Mouse (Mus musculus): ENCODE measurements around the gene Zdhhc8. TPM values are rescaled to one million over a fixed set of nuclear protein-coding genes. Genes with fewer than 3 reads are reported as not detected.

Gene Zdhhc8
- total RNA-seq, 2 experiments from 2014 or later, result 132 to 134 TPM

DNA sequence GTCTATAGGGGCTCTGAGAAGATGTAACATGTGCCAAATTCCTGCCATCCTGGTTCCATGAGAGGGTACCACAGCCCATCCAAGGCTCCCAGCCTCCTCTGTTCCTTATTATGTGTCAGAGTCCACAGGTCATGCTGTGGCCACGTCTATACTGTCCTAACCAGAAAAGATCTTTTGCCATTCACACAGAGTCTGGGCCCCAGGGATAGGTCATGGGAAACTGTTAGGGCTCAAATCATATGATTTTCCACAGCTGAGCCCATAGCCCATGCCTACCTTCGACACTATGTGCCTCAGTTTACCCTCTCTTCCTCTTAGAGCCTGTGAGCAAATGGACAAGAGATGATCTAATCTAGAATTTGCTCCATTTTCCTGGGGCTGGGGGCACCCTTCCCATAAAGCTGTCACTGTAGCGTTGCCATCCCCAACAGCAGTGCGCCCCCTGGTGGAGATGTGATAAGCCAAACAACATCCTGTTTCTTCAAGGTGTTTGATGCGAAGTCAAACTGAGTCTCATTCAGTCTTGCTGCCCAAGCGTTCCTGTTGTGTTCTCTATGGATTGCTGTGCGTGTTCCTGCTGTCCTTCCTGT, 62.6 kb downstream of the Zdhhc8 start:
- H3K4me3 ChIP-seq, result no peak overlapping the region
- TF ChIP-seq CTCF (IDR thresholded peaks at IDR 0.05), result peak; percentile 93
- intact Hi-C loops (cut with DNase I), result loop anchor here (1.0 kb wide), 1 partner anchor 39 kb away; no protein-coding TSS in a partner anchor
- peak; percentile 79 to 84 for DNase-seq (ENCODE audit: extremely low spot score in 1 of 2, low spot score in 2 of 2)
- H3K27ac ChIP-seq, result peak overlapping the region; percentile 84

Small RNAs within 50 kb of the gene (microRNA-seq; reads per million reads assigned to microRNA genes)
- gene Gm24572, result 0.24 to 0.97 reads per million in 2 experiments
- gene Mir1306, result 191 to 399 reads per million in 2 experiments

Other genes starting within 250 kb of the Zdhhc8 start
- gene Dgcr6, start 182.3 kb downstream of the Zdhhc8 start, total RNA-seq (2021), result 10 to 100 TPM; 96.1 to 96.8 TPM
- gene Prodh, start 144.9 kb downstream of the Zdhhc8 start, total RNA-seq (2021), result 10 to 100 TPM; 38.9 to 40.8 TPM
- gene Rtn4r, start 107.5 kb downstream of the Zdhhc8 start, total RNA-seq (2021), result 100 to 1,000 TPM; 138 to 147 TPM
- gene Ccdc188, start 17.3 kb downstream of the Zdhhc8 start, total RNA-seq (2021), result not detected
- gene Trmt2a, start 13.5 kb upstream of the Zdhhc8 start, total RNA-seq (2021), result 10 to 100 TPM; 43.6 to 47.7 TPM
- gene Ranbp1, start 13.6 kb upstream of the Zdhhc8 start, total RNA-seq (2021), result 10 to 100 TPM; 87.3 to 92.9 TPM
- gene Gm49776, start 23.2 kb upstream of the Zdhhc8 start, total RNA-seq (2021), result not detected
- gene Dgcr8, start 54.1 kb upstream of the Zdhhc8 start, total RNA-seq (2021), result 10 to 100 TPM; 41.1 to 41.8 TPM
- gene Tango2, start 113.0 kb upstream of the Zdhhc8 start, total RNA-seq (2021), result 100 to 1,000 TPM; 154 to 158 TPM
- gene Arvcf, start 113.0 kb upstream of the Zdhhc8 start, total RNA-seq (2021), result 10 to 100 TPM; 39.1 to 50.4 TPM
- gene Txnrd2, start 191.2 kb upstream of the Zdhhc8 start, total RNA-seq (2021), result 10 to 100 TPM; 18.2 to 22.5 TPM
- 10 to 100 TPM; 87.2 to 87.6 TPM for gene Comt, start 191.7 kb upstream of the Zdhhc8 start, total RNA-seq (2021)

Measured in left cerebral cortex, adult 2 months (tissue).